13 mouse cellular contexts compared by ENCODE assay signal in the genomic region with DNA sequence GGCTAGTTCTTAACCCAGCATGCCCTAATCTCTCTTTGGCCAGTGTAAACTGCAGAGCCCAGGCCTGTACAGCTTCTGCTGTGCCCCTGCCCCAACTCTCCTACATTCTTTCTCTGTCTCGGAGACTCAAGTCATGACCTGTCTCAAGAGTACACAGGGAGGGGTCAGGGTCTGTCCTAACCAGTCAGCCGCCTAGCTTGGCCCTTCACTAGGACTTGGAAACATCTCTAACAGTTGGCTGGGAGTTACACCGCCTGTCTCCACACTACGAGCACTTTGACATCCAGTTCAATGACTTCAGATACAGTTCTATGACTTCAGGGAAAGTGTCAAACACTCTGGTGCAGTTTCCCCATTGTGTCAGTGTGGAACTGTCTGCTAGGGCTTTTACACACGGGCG. TPM values are rescaled to one million over a fixed set of nuclear protein-coding genes. Genes with fewer than 3 reads are reported as not detected.
A peak's percentile ranks its signal among the peaks of the same experiment; 100 is the strongest.
DNase-seq lines count a peak whose midpoint lies in the region; ATAC-seq and TF ChIP-seq lines count a peak whose summit lies in the region.
"Had no signal": no experiment of that assay in that cellular context is flagged by ENCODE, and none has a peak within 500 bp of the region (broad histone marks: within the 10 kb centered on the region; RNA-seq: fewer than 3 reads in every experiment).

No protein-coding gene starts in this region.

- H3K27ac ChIP-seq in heart, embryonic 13.5 days (replicated peaks) = 0 out of 2 replicates have a peak overlapping the region, but pooled peaks have one; percentile 12
- H3K27ac ChIP-seq in lung, embryonic 16.5 days (ENCODE audit: low read length) = peak overlapping the region; percentile 48; the same call in 1 of the 2 replicates
- no peak overlapping the region for H3K27ac ChIP-seq in embryonic facial prominence, embryonic 10.5 days (replicated peaks)
- no peak overlapping the region for H3K27ac ChIP-seq in small intestine, adult 2 months (ENCODE audit: insufficient read depth, low read depth, low read length)
- H3K27ac ChIP-seq: heart, embryonic 15.5 days; midbrain, embryonic 12.5 days had no signal

- H3K9ac ChIP-seq in heart, embryonic 13.5 days = no peak overlapping the region
- no peak overlapping the region; the same call in 1 of the 2 replicates for H3K9ac ChIP-seq in lung, embryonic 16.5 days (ENCODE audit: low read length)
- H3K9ac ChIP-seq: heart, embryonic 15.5 days; midbrain, embryonic 12.5 days had no signal

- 69% methylated on average over 6 of the region's 6 CpGs for WGBS in heart, embryonic 13.5 days
- 60% methylated on average over 6 of the region's 6 CpGs for WGBS in lung, embryonic 16.5 days
- WGBS in embryonic facial prominence, embryonic 10.5 days = 76% methylated on average over 6 of the region's 6 CpGs
- 82% methylated on average over 6 of the region's 6 CpGs for WGBS in small intestine, adult 2 months

- peaks cover 6% of the 10 kb centered on the region for H3K36me3 ChIP-seq in heart, embryonic 13.5 days
- peaks cover 2% of the 10 kb centered on the region for H3K36me3 ChIP-seq in lung, embryonic 16.5 days (ENCODE audit: control insufficient read depth, insufficient read depth, low read length)
- H3K36me3 ChIP-seq in embryonic facial prominence, embryonic 10.5 days (replicated peaks) = peaks cover 9% of the 10 kb centered on the region
- no peaks in the 10 kb centered on the region for H3K36me3 ChIP-seq in small intestine, adult 2 months (ENCODE audit: control insufficient read depth, insufficient read depth, low read length)

- H3K4me2 ChIP-seq in heart, embryonic 13.5 days = peak overlapping the region; percentile 25
- peak overlapping the region; percentile 7 for H3K4me2 ChIP-seq in lung, embryonic 16.5 days (ENCODE audit: low read depth, low read length)
- H3K4me2 ChIP-seq: heart, embryonic 15.5 days; midbrain, embryonic 12.5 days had no signal

- H3K27me3 ChIP-seq in heart, embryonic 13.5 days (replicated peaks) = no peaks in the 10 kb centered on the region
- no peaks in the 10 kb centered on the region for H3K27me3 ChIP-seq in lung, embryonic 16.5 days (ENCODE audit: control insufficient read depth, insufficient read depth, low read depth, low read length)
- H3K27me3 ChIP-seq in embryonic facial prominence, embryonic 10.5 days (replicated peaks; ENCODE audit: low read depth, poor library complexity, severe bottlenecking) = no peaks in the 10 kb centered on the region
- H3K27me3 ChIP-seq in small intestine, adult 2 months (ENCODE audit: control insufficient read depth, insufficient read depth, low read length) = no peaks in the 10 kb centered on the region
- H3K27me3 ChIP-seq: heart, embryonic 15.5 days; midbrain, embryonic 12.5 days; Patski had no signal

- peaks cover 46% of the 10 kb centered on the region for H3K4me1 ChIP-seq in heart, embryonic 13.5 days
- H3K4me1 ChIP-seq in lung, embryonic 16.5 days (replicated peaks; ENCODE audit: control insufficient read depth, insufficient read depth, low read length) = peaks cover 31% of the 10 kb centered on the region
- peaks cover 33% of the 10 kb centered on the region for H3K4me1 ChIP-seq in embryonic facial prominence, embryonic 10.5 days
- peaks cover 15% of the 10 kb centered on the region for H3K4me1 ChIP-seq in small intestine, adult 2 months (ENCODE audit: control insufficient read depth, insufficient read depth, insufficient read length, low read length)

- no peaks in the 10 kb centered on the region for H3K9me3 ChIP-seq in heart, embryonic 13.5 days
- peaks cover 1% of the 10 kb centered on the region; the same call in 1 of the 2 replicates for H3K9me3 ChIP-seq in lung, embryonic 16.5 days (ENCODE audit: control insufficient read depth, low read length)
- peaks cover 7% of the 10 kb centered on the region for H3K9me3 ChIP-seq in embryonic facial prominence, embryonic 10.5 days
- H3K9me3 ChIP-seq: heart, embryonic 15.5 days; midbrain, embryonic 12.5 days had no signal

- no peak for TF ChIP-seq CTCF in small intestine, adult 2 months (IDR thresholded peaks at IDR 0.05; ENCODE audit: extremely low read depth, insufficient read length, insufficient replicate concordance, low read depth, low read length)

- no peak for DNase-seq in heart, postnatal 4 days
- no peak for DNase-seq in lung, postnatal 25 days (ENCODE audit: low spot score)
- DNase-seq in embryonic facial prominence, embryonic 10.5 days (ENCODE audit: low spot score) = no peak
- no peak for DNase-seq in B cell, adult 2 months
- DNase-seq in frontal cortex, postnatal 36 days (ENCODE audit: low spot score in 2 of 2) = no peak

- TF ChIP-seq POLR2A in small intestine, adult 2 months (IDR thresholded peaks at IDR 0.05; ENCODE audit: low read depth, low read length) = no peak

- ATAC-seq in heart, embryonic 13.5 days (ENCODE audit: extremely low read depth, insufficient number of reproducible peaks, low FRiP score, low TSS enrichment) = no peak
- ATAC-seq in lung, embryonic 16.5 days (ENCODE audit: low read depth) = no peak
- ATAC-seq: Patski had no signal

- H3K4me3 ChIP-seq in heart, embryonic 13.5 days = 0 out of 2 replicates have a peak overlapping the region, but pooled peaks have one; percentile 9
- H3K4me3 ChIP-seq in lung, embryonic 16.5 days (ENCODE audit: low read length) = no peak overlapping the region
- H3K4me3 ChIP-seq in embryonic facial prominence, embryonic 10.5 days = peak overlapping the region; percentile 18; the same call in 1 of the 2 replicates
- peak overlapping the region; percentile 3; the same call in 1 of the 2 replicates for H3K4me3 ChIP-seq in small intestine, adult 2 months (ENCODE audit: low read depth, low read length)
- H3K4me3 ChIP-seq: heart, embryonic 15.5 days; midbrain, embryonic 12.5 days had no signal

RNA-seq across cellular contexts. Expression of gene Apoc1, which starts 1.0 kb away (rescaled TPM):
- polyA plus RNA-seq in heart, embryonic 13.5 days (2015; fragmentation: Nextera tagmentation; extraction: Ambion mirVana) = 8.8 and 13.9 TPM in 2 replicates
- 1 to 10 TPM; 1.9 to 3.0 TPM for total RNA-seq in heart, postnatal 4 days (2021)
- 28.4 and 34.9 TPM in 2 replicates for polyA plus RNA-seq in lung, embryonic 16.5 days (2015; fragmentation: Nextera tagmentation; extraction: Ambion mirVana)
- 3.6 and 4.7 TPM in 2 replicates for polyA plus RNA-seq in embryonic facial prominence, embryonic 10.5 days (2016; fragmentation: Nextera tagmentation; extraction: Ambion mirVana)
- not detected in 2 replicates for polyA plus RNA-seq in small intestine, adult 2 months (2012; rRNA removed)

RNA-seq across cellular contexts. Expression of gene Apoe, which starts 7.6 kb away (rescaled TPM):
- 480 and 561 TPM in 2 replicates for polyA plus RNA-seq in heart, embryonic 13.5 days (2015; fragmentation: Nextera tagmentation; extraction: Ambion mirVana)
- 100 to 1,000 TPM; 198 to 213 TPM for total RNA-seq in heart, postnatal 4 days (2021)
- polyA plus RNA-seq in lung, embryonic 16.5 days (2015; fragmentation: Nextera tagmentation; extraction: Ambion mirVana) = 470 and 554 TPM in 2 replicates
- polyA plus RNA-seq in embryonic facial prominence, embryonic 10.5 days (2016; fragmentation: Nextera tagmentation; extraction: Ambion mirVana) = 135 and 168 TPM in 2 replicates
- polyA plus RNA-seq in small intestine, adult 2 months (2012; rRNA removed) = 591 and 688 TPM in 2 replicates

RNA-seq across cellular contexts. Expression of gene Apoc4, which starts 10.2 kb away (rescaled TPM):
- polyA plus RNA-seq in heart, embryonic 13.5 days (2015; fragmentation: Nextera tagmentation; extraction: Ambion mirVana) = 0.84 and 3.7 TPM in 2 replicates
- not detected for total RNA-seq in heart, postnatal 4 days (2021)
- 0.34 and 6.1 TPM in 2 replicates for polyA plus RNA-seq in lung, embryonic 16.5 days (2015; fragmentation: Nextera tagmentation; extraction: Ambion mirVana)
- polyA plus RNA-seq in embryonic facial prominence, embryonic 10.5 days (2016; fragmentation: Nextera tagmentation; extraction: Ambion mirVana) = 0.09 TPM in 1 of 2 replicates, not detected in the other
- polyA plus RNA-seq in small intestine, adult 2 months (2012; rRNA removed) = 0.33 and 1.4 TPM in 2 replicates
- total RNA-seq: layer of hippocampus, adult 18-20 months; left cerebral cortex, postnatal 36 days had no signal

RNA-seq across cellular contexts. Expression of gene Gm44805, which starts 10.2 kb away (rescaled TPM):
- polyA plus RNA-seq in heart, embryonic 13.5 days (2015; fragmentation: Nextera tagmentation; extraction: Ambion mirVana) = 2.9 TPM in 1 of 2 replicates, not detected in the other
- not detected for total RNA-seq in heart, postnatal 4 days (2021)
- not detected in 2 replicates for polyA plus RNA-seq in lung, embryonic 16.5 days (2015; fragmentation: Nextera tagmentation; extraction: Ambion mirVana)
- not detected in 2 replicates for polyA plus RNA-seq in embryonic facial prominence, embryonic 10.5 days (2016; fragmentation: Nextera tagmentation; extraction: Ambion mirVana)
- polyA plus RNA-seq in small intestine, adult 2 months (2012; rRNA removed) = 0.37 and 0.69 TPM in 2 replicates
- total RNA-seq: layer of hippocampus, adult 18-20 months; left cerebral cortex, postnatal 36 days had no signal
- polyA plus RNA-seq: midbrain, embryonic 12.5 days; Patski had no signal

RNA-seq across cellular contexts. Expression of gene Apoc2, which starts 13.7 kb away (rescaled TPM):
- 3.6 and 22.3 TPM in 2 replicates for polyA plus RNA-seq in heart, embryonic 13.5 days (2015; fragmentation: Nextera tagmentation; extraction: Ambion mirVana)
- total RNA-seq in heart, postnatal 4 days (2021) = under 1 TPM in 1 of 2 experiments, not detected in 1; 0.52 TPM
- 3.3 and 20.9 TPM in 2 replicates for polyA plus RNA-seq in lung, embryonic 16.5 days (2015; fragmentation: Nextera tagmentation; extraction: Ambion mirVana)
- polyA plus RNA-seq in embryonic facial prominence, embryonic 10.5 days (2016; fragmentation: Nextera tagmentation; extraction: Ambion mirVana) = 0.29 and 0.47 TPM in 2 replicates
- polyA plus RNA-seq in small intestine, adult 2 months (2012; rRNA removed) = 1,337 and 1,661 TPM in 2 replicates
- total RNA-seq: layer of hippocampus, adult 18-20 months; left cerebral cortex, postnatal 36 days had no signal
- polyA plus RNA-seq: midbrain, embryonic 12.5 days; Patski had no signal

Comparison
In these comparisons a context has a peak if more than half of its experiments do, and no peak if none do; other contexts are left out.
1. H3K27ac ChIP-seq: peak in heart, embryonic 13.5 days (single experiment) and lung, embryonic 16.5 days (single experiment); none in embryonic facial prominence, embryonic 10.5 days (single experiment) and small intestine, adult 2 months (single experiment).